Mouse (Mus musculus): ENCODE measurements around the gene Nfyc. TPM values are rescaled to one million over a fixed set of nuclear protein-coding genes. Genes with fewer than 3 reads are reported as not detected.

Nfyc gene
- total RNA-seq, 1 experiment: 62.0 TPM

DNA sequence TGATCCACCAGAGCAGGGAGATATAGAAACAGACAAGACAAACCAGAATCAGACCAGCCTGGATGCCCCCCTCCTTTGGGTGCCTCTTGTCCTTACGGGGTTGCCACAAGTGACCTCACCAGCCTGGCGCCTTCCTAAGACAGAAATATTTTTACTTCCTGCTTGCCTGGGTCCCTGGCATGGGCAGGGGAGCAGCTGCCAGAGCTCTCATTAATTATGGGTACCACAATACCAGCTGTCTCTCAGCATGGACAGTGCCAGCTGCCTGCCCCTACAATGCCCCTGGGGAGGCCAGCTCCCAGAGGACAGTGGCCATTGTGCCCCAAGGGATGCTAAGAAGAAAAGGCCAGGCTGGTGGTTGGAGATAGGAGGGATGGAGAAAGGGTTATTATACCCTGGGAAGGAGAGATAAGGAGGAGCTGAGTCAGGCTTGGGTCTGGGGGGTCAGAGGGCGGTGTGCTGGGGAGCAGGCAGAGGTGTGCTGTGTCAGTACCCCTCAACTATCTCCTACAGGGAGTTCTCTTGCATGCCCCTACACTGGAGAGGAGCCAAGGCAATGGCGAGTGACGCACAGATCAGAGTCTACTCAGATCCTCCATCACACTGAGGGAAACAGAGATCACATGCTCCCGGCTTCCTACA, 117.4 kb downstream of the Nfyc start:
- in situ Hi-C loops (cut with MboI; ENCODE audit: low sequenced_read_pairs in 2 of 2, unreplicated experiment in 2 of 2): no loop called here
- Histone ChIP-seq H3K9me3 (ENCODE audit: control insufficient read depth, insufficient read depth, low read depth, low read length) (no peaks in the 10 kb centered on the region), H3K4me1 (ENCODE audit: control insufficient read depth in 2 of 2, insufficient read depth in 2 of 2, low read length in 2 of 2, poor library complexity in 1 of 2) (peaks cover 1 to 5% of the 10 kb centered on the region in 2 experiments; a peak in 1 of 4 replicates), H3K4me3 (ENCODE audit: insufficient read depth in 1 of 2, low read depth in 1 of 2, low read length in 2 of 2, poor library complexity in 1 of 2, severe bottlenecking in 1 of 2) (no peak overlapping the region), H3K9ac (ENCODE audit: insufficient read depth, low read depth, low read length, poor library complexity, severe bottlenecking) (no peak overlapping the region), H3K27ac (ENCODE audit: insufficient read depth, low read depth, low read length, poor library complexity, severe bottlenecking) (no peak overlapping the region), H3K36me3 (ENCODE audit: control insufficient read depth, insufficient read depth, low read length, poor library complexity, severe bottlenecking) (no peaks in the 10 kb centered on the region)
- TF ChIP-seq ZNF384 (IDR thresholded peaks at IDR 0.05; ENCODE audit: low read depth, low read length) (no peak), ZC3H11A (IDR thresholded peaks at IDR 0.05; ENCODE audit: borderline replicate concordance, low read depth, low read length) (no peak), MAFK (IDR thresholded peaks at IDR 0.05; ENCODE audit: insufficient read depth, low read depth, low read length) (no peak), CHD2 (IDR thresholded peaks at IDR 0.05; ENCODE audit: low read depth, low read length) (no peak), HCFC1 (IDR thresholded peaks at IDR 0.05; ENCODE audit: borderline replicate concordance, insufficient read depth, low read length) (no peak)
- DNase-seq (ENCODE audit: low read depth, low spot score): no peak

DNA sequence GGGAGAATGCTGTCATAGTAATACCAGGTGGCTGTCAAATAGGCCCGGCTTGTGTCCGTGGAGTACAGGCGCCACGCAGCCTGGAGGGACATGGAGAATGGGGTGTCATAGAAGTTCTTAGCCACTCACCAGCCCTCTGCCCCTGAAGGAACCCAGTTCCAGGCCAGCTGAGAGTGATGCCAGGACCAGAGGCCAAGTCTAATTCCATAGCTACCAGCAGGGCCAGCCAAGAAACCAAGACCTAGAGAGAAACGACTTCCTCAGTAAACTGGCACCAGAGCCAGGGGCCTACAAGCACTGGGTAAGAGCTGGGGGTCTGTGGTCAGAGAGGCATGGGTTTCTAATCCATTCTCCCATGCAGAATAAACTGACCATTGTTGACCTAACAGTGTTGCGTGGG, 118.4 kb downstream of the Nfyc start:
- no peak for TF ChIP-seq MAFK (IDR thresholded peaks at IDR 0.05; ENCODE audit: insufficient read depth, low read depth, low read length)
- TF ChIP-seq ZC3H11A (IDR thresholded peaks at IDR 0.05; ENCODE audit: borderline replicate concordance, low read depth, low read length): no peak
- no peak for TF ChIP-seq CHD2 (IDR thresholded peaks at IDR 0.05; ENCODE audit: low read depth, low read length)
- no peak for TF ChIP-seq ZNF384 (IDR thresholded peaks at IDR 0.05; ENCODE audit: low read depth, low read length)
- no peak for TF ChIP-seq HCFC1 (IDR thresholded peaks at IDR 0.05; ENCODE audit: borderline replicate concordance, insufficient read depth, low read length)
- H3K36me3 ChIP-seq (ENCODE audit: control insufficient read depth, insufficient read depth, low read length, poor library complexity, severe bottlenecking): no peaks in the 10 kb centered on the region
- no peak overlapping the region for H3K4me3 ChIP-seq (ENCODE audit: insufficient read depth in 1 of 2, low read depth in 1 of 2, low read length in 2 of 2, poor library complexity in 1 of 2, severe bottlenecking in 1 of 2)
- peaks cover 1 to 5% of the 10 kb centered on the region in 2 experiments; a peak in 1 of 4 replicates for H3K4me1 ChIP-seq (ENCODE audit: control insufficient read depth in 2 of 2, insufficient read depth in 2 of 2, low read length in 2 of 2, poor library complexity in 1 of 2)
- H3K9me3 ChIP-seq (ENCODE audit: control insufficient read depth, insufficient read depth, low read depth, low read length): no peaks in the 10 kb centered on the region
- no peak for DNase-seq (ENCODE audit: low read depth, low spot score)
- in situ Hi-C loops (cut with MboI; ENCODE audit: low sequenced_read_pairs in 2 of 2, unreplicated experiment in 2 of 2): no loop called here
- no peak overlapping the region for H3K27ac ChIP-seq (ENCODE audit: insufficient read depth, low read depth, low read length, poor library complexity, severe bottlenecking)
- no peak overlapping the region for H3K9ac ChIP-seq (ENCODE audit: insufficient read depth, low read depth, low read length, poor library complexity, severe bottlenecking)

DNA sequence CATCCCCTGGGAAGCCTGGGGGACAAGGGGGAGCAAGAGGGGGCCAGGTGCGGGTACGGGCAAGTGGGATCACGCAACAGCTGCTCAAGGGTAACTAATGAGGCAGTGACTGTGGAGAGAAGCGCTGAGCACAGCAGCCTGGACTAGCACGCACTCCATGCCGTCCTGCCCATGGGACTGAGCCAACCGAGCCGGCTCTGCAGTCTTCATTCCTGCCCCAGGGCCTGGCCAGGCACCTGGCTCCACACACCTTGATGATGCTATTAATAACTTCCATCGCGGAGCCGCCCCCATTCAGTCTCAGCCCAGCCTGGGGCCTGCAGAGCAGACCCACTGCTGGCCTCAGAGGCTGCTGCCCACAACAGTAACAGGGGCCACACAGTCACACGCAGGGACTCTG, 119.1 kb downstream of the Nfyc start:
- in situ Hi-C loops (cut with MboI; ENCODE audit: low sequenced_read_pairs in 2 of 2, unreplicated experiment in 2 of 2): no loop called here
- Histone ChIP-seq H3K4me3 (ENCODE audit: insufficient read depth in 1 of 2, low read depth in 1 of 2, low read length in 2 of 2, poor library complexity in 1 of 2, severe bottlenecking in 1 of 2) (no peak overlapping the region), H3K9me3 (ENCODE audit: control insufficient read depth, insufficient read depth, low read depth, low read length) (no peaks in the 10 kb centered on the region), H3K4me1 (ENCODE audit: control insufficient read depth in 2 of 2, insufficient read depth in 2 of 2, low read length in 2 of 2, poor library complexity in 1 of 2) (peaks cover 1 to 5% of the 10 kb centered on the region in 2 experiments; a peak in 1 of 4 replicates), H3K9ac (ENCODE audit: insufficient read depth, low read depth, low read length, poor library complexity, severe bottlenecking) (no peak overlapping the region), H3K36me3 (ENCODE audit: control insufficient read depth, insufficient read depth, low read length, poor library complexity, severe bottlenecking) (no peaks in the 10 kb centered on the region), H3K27ac (ENCODE audit: insufficient read depth, low read depth, low read length, poor library complexity, severe bottlenecking) (no peak overlapping the region)
- no peak for DNase-seq (ENCODE audit: low read depth, low spot score)
- TF ChIP-seq CHD2 (IDR thresholded peaks at IDR 0.05; ENCODE audit: low read depth, low read length) (no peak), HCFC1 (IDR thresholded peaks at IDR 0.05; ENCODE audit: borderline replicate concordance, insufficient read depth, low read length) (no peak), MAFK (IDR thresholded peaks at IDR 0.05; ENCODE audit: insufficient read depth, low read depth, low read length) (no peak), ZC3H11A (IDR thresholded peaks at IDR 0.05; ENCODE audit: borderline replicate concordance, low read depth, low read length) (no peak), ZNF384 (IDR thresholded peaks at IDR 0.05; ENCODE audit: low read depth, low read length) (no peak)

Other genes starting within 250 kb of the Nfyc start
- not detected in 2 replicates for gene Gm8439, start 242.8 kb downstream of the Nfyc start, total RNA-seq (2012; rRNA removed)
- gene Cited4, start 165.0 kb downstream of the Nfyc start, total RNA-seq (2012; rRNA removed): 2.7 and 3.7 TPM in 2 replicates
- gene Kcnq4, start 83.0 kb downstream of the Nfyc start, total RNA-seq (2012; rRNA removed): 0.45 and 0.74 TPM in 2 replicates
- gene Rims3, start 23.2 kb upstream of the Nfyc start, total RNA-seq (2012; rRNA removed): 4.5 and 6.7 TPM in 2 replicates
- 8.9 and 13.3 TPM in 2 replicates for gene Exo5, start 93.4 kb upstream of the Nfyc start, total RNA-seq (2012; rRNA removed)
- 3.7 and 4.5 TPM in 2 replicates for gene Zfp69, start 120.1 kb upstream of the Nfyc start, total RNA-seq (2012; rRNA removed)
- 4.8 and 8.3 TPM in 2 replicates for gene Smap2, start 185.7 kb upstream of the Nfyc start, total RNA-seq (2012; rRNA removed)
- 29.4 and 38.7 TPM in 2 replicates for gene Col9a2, start 207.8 kb upstream of the Nfyc start, total RNA-seq (2012; rRNA removed)

Measured in ES-E14 (cell line).